Mouse (Mus musculus) C2C12 (cell line): ENCODE results near the gene Slc25a41.

ENCODE experiments used
- CTCF ChIP-seq: IDR thresholded peaks from one replicate; pipeline ENCODE4 v1.5.1; 2011; ENCODE audit not compliant: control insufficient read depth, insufficient read depth, insufficient read length
- MYOG ChIP-seq: IDR thresholded peaks from one replicate; pipeline ENCODE4 v1.6.1; 2011; ENCODE audit not compliant: control insufficient read depth, insufficient read length; ENCODE audit errors: extremely low read depth

GRCm38 (mm10) chr17:57011236-57012141, 30.0 kb downstream of the Slc25a41 start, which contains the start of the genes Gtf2f1 and Gm17949:
- no peak for TF ChIP-seq CTCF
- TF ChIP-seq MYOG, result no peak
